In the genomic region with DNA sequence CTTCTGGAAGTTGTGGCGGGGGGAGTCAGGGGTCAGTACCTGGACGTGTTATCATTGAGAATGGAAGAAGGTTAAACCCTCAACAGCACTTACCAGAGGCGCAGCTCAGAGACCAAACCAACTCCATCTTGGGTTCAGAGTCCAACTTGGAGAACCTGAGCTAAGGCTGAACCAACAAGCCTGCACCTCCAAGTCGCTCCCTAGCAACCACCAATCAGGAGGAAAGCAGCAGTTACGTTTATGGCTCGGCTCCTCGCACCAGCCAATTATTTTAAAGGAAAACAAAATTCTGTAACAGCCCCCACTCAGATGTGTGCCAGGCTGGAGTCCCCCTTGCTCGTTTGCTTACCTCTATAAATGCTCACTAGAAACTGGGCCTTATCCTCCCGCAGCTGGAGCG, we compare ENCODE assay signal across 23 mouse cellular contexts. TPM values are rescaled to one million over a fixed set of nuclear protein-coding genes. Genes with fewer than 3 reads are reported as not detected.
DNase-seq lines count a peak whose midpoint lies in the region; ATAC-seq and TF ChIP-seq lines count a peak whose summit lies in the region.
"Had no signal": no experiment of that assay in that cellular context is flagged by ENCODE, and none has a peak within 500 bp of the region (broad histone marks: within the 10 kb centered on the region; RNA-seq: fewer than 3 reads in every experiment).

No protein-coding gene starts in this region.

- no peaks in the 10 kb centered on the region for H3K4me1 ChIP-seq in midbrain, embryonic 11.5 days (ENCODE audit: control insufficient read depth, insufficient read depth, low read length)
- no peaks in the 10 kb centered on the region for H3K4me1 ChIP-seq in midbrain, postnatal 0 days (ENCODE audit: insufficient read depth, low read length)
- peaks cover 3 to 28% of the 10 kb centered on the region in 2 experiments; a peak in 3 of 4 replicates for H3K4me1 ChIP-seq in ES-E14 (ENCODE audit: control insufficient read depth in 2 of 2, insufficient read depth in 2 of 2, low read length in 2 of 2, poor library complexity in 1 of 2)
- no peaks in the 10 kb centered on the region for H3K4me1 ChIP-seq in liver, embryonic 16.5 days (ENCODE audit: control insufficient read depth, low read depth, low read length)
- H3K4me1 ChIP-seq: embryonic facial prominence, embryonic 13.5 days; forebrain, embryonic 12.5 days; heart, embryonic 15.5 days; hindbrain, embryonic 10.5 days had no signal

- DNase-seq in gastrocnemius, adult 2 months = no peak
- no peak for DNase-seq in gastrocnemius, postnatal 4 days (ENCODE audit: low spot score in 2 of 2)
- peak; percentile 78 for DNase-seq in midbrain, embryonic 11.5 days (ENCODE audit: low spot score, missing footprints)
- no peak for DNase-seq in midbrain, postnatal 0 days (ENCODE audit: low spot score)
- no peak for DNase-seq in ES-E14 (ENCODE audit: low read depth, low spot score)
- no peak for DNase-seq in heart, adult 9 months (ENCODE audit: low spot score in 2 of 2)
- DNase-seq in natural killer cell, adult 2 months (ENCODE audit: low spot score in 2 of 2) = no peak
- DNase-seq: adrenal gland, postnatal 10 days; B cell, adult 2 months; cerebellum, adult 11 months; cerebellum, adult 8-10 months; cerebellum, postnatal 25 days; gastrocnemius, postnatal 14 days; heart, postnatal 14 days had no signal

- H3K9me3 ChIP-seq in midbrain, embryonic 11.5 days (ENCODE audit: control insufficient read depth, low read length) = no peaks in the 10 kb centered on the region
- H3K9me3 ChIP-seq in midbrain, postnatal 0 days (ENCODE audit: low read length) = no peaks in the 10 kb centered on the region
- no peaks in the 10 kb centered on the region for H3K9me3 ChIP-seq in ES-E14 (ENCODE audit: control insufficient read depth, insufficient read depth, low read depth, low read length)
- no peaks in the 10 kb centered on the region for H3K9me3 ChIP-seq in liver, embryonic 16.5 days (replicated peaks; ENCODE audit: control insufficient read depth, low read length)
- H3K9me3 ChIP-seq: embryonic facial prominence, embryonic 13.5 days; forebrain, embryonic 12.5 days; heart, embryonic 15.5 days; hindbrain, embryonic 10.5 days had no signal

- no peak for ATAC-seq in midbrain, embryonic 11.5 days (ENCODE audit: low FRiP score)
- no peak for ATAC-seq in midbrain, postnatal 0 days (ENCODE audit: low FRiP score)
- no peak for ATAC-seq in liver, embryonic 16.5 days (ENCODE audit: low read depth)
- ATAC-seq: CD4-positive, CD25-positive, alpha-beta regulatory T cell, adult 4 months; forebrain, embryonic 16.5 days had no signal

- no peak overlapping the region for H3K4me3 ChIP-seq in gastrocnemius, adult 2 months
- H3K4me3 ChIP-seq in midbrain, embryonic 11.5 days (ENCODE audit: low read depth, low read length) = no peak overlapping the region
- no peak overlapping the region for H3K4me3 ChIP-seq in midbrain, postnatal 0 days (ENCODE audit: low read depth, low read length)
- peak overlapping the region; percentile 23 to 38; a peak in 2 of 4 replicates for H3K4me3 ChIP-seq in ES-E14 (ENCODE audit: insufficient read depth in 1 of 2, low read depth in 1 of 2, low read length in 2 of 2, poor library complexity in 1 of 2, severe bottlenecking in 1 of 2)
- H3K4me3 ChIP-seq in liver, embryonic 16.5 days (ENCODE audit: low read depth, low read length) = no peak overlapping the region
- H3K4me3 ChIP-seq: embryonic facial prominence, embryonic 13.5 days; forebrain, embryonic 12.5 days; heart, embryonic 15.5 days; hindbrain, embryonic 10.5 days had no signal

- no peak overlapping the region for H3K9ac ChIP-seq in midbrain, embryonic 11.5 days (ENCODE audit: low read length)
- H3K9ac ChIP-seq in midbrain, postnatal 0 days (replicated peaks; ENCODE audit: low read length, poor library complexity, severe bottlenecking) = no peak overlapping the region
- H3K9ac ChIP-seq in ES-E14 (ENCODE audit: insufficient read depth, low read depth, low read length, poor library complexity, severe bottlenecking) = no peak overlapping the region; the same call in 1 of the 2 replicates
- H3K9ac ChIP-seq in liver, embryonic 16.5 days (ENCODE audit: low read depth, low read length) = no peak overlapping the region
- H3K9ac ChIP-seq: embryonic facial prominence, embryonic 13.5 days; forebrain, embryonic 12.5 days; heart, embryonic 15.5 days; hindbrain, embryonic 14.5 days had no signal

- no peak for TF ChIP-seq CTCF in gastrocnemius, adult 2 months (IDR thresholded peaks at IDR 0.05)
- no peak for TF ChIP-seq CTCF in midbrain, postnatal 0 days (IDR thresholded peaks at IDR 0.05)

- H3K27me3 ChIP-seq in midbrain, embryonic 11.5 days (ENCODE audit: control insufficient read depth, insufficient read depth, low read length) = no peaks in the 10 kb centered on the region
- no peaks in the 10 kb centered on the region for H3K27me3 ChIP-seq in midbrain, postnatal 0 days (ENCODE audit: insufficient read depth, low read length)
- no peaks in the 10 kb centered on the region for H3K27me3 ChIP-seq in liver, embryonic 16.5 days (ENCODE audit: control insufficient read depth, insufficient read depth, low read depth, low read length)
- H3K27me3 ChIP-seq: embryonic facial prominence, embryonic 13.5 days; forebrain, embryonic 12.5 days; heart, embryonic 15.5 days had no signal

- H3K27ac ChIP-seq in gastrocnemius, adult 2 months = peak overlapping the region; percentile 46; the same call in 1 of the 2 replicates
- no peak overlapping the region for H3K27ac ChIP-seq in midbrain, embryonic 11.5 days (ENCODE audit: low read depth, low read length)
- H3K27ac ChIP-seq in midbrain, postnatal 0 days (ENCODE audit: low read depth, low read length) = no peak overlapping the region
- peak overlapping the region; percentile 38; the same call in 1 of the 2 replicates for H3K27ac ChIP-seq in ES-E14 (ENCODE audit: insufficient read depth, low read depth, low read length, poor library complexity, severe bottlenecking)
- peak overlapping the region; percentile 52; the same call in 1 of the 2 replicates for H3K27ac ChIP-seq in liver, embryonic 16.5 days (ENCODE audit: low read length)
- H3K27ac ChIP-seq: embryonic facial prominence, embryonic 13.5 days; forebrain, embryonic 12.5 days; heart, embryonic 15.5 days; hindbrain, embryonic 10.5 days; hindbrain, embryonic 14.5 days had no signal

- in situ Hi-C loops in ES-E14 (cut with MboI; ENCODE audit: low sequenced_read_pairs in 2 of 2, unreplicated experiment in 2 of 2) = no loop called here

- H3K36me3 ChIP-seq in midbrain, embryonic 11.5 days (ENCODE audit: control insufficient read depth, insufficient read depth, low read length) = no peaks in the 10 kb centered on the region
- H3K36me3 ChIP-seq in midbrain, postnatal 0 days (ENCODE audit: insufficient read depth, low read length) = no peaks in the 10 kb centered on the region
- H3K36me3 ChIP-seq in ES-E14 (ENCODE audit: control insufficient read depth, insufficient read depth, low read length, poor library complexity, severe bottlenecking) = no peaks in the 10 kb centered on the region; the same call in 1 of the 2 replicates
- no peaks in the 10 kb centered on the region for H3K36me3 ChIP-seq in liver, embryonic 16.5 days (ENCODE audit: control insufficient read depth, insufficient read depth)
- H3K36me3 ChIP-seq: embryonic facial prominence, embryonic 13.5 days; forebrain, embryonic 12.5 days; heart, embryonic 15.5 days; hindbrain, embryonic 10.5 days had no signal

- 90% methylated on average over 10 of the region's 10 CpGs for WGBS in midbrain, embryonic 11.5 days
- WGBS in midbrain, postnatal 0 days = 93% methylated on average over 10 of the region's 10 CpGs
- 64% methylated on average over 10 of the region's 10 CpGs for WGBS in liver, embryonic 16.5 days (ENCODE audit: insufficient replicate concordance)

- intact Hi-C loops in gastrocnemius, adult 2 months (cut with DNase I) = no loop called here

- H3K4me2 ChIP-seq in midbrain, embryonic 11.5 days = no peak overlapping the region
- no peak overlapping the region for H3K4me2 ChIP-seq in midbrain, postnatal 0 days (ENCODE audit: low read depth, low read length, poor library complexity, severe bottlenecking)
- H3K4me2 ChIP-seq in liver, embryonic 16.5 days (ENCODE audit: low read depth, low read length) = no peak overlapping the region
- H3K4me2 ChIP-seq: embryonic facial prominence, embryonic 13.5 days; forebrain, embryonic 12.5 days; heart, embryonic 11.5 days; heart, embryonic 15.5 days; hindbrain, embryonic 14.5 days had no signal

TF ChIP-seq in ES-E14, 5 proteins besides CTCF, POLR2A, EP300 and RAD21:
- TF ChIP-seq ZNF384 (IDR thresholded peaks at IDR 0.05; ENCODE audit: low read depth, low read length) (no peak), HCFC1 (IDR thresholded peaks at IDR 0.05; ENCODE audit: borderline replicate concordance, insufficient read depth, low read length) (no peak), CHD2 (IDR thresholded peaks at IDR 0.05; ENCODE audit: low read depth, low read length) (no peak), ZC3H11A (IDR thresholded peaks at IDR 0.05; ENCODE audit: borderline replicate concordance, low read depth, low read length) (no peak), MAFK (IDR thresholded peaks at IDR 0.05; ENCODE audit: insufficient read depth, low read depth, low read length) (no peak)

RNA-seq across cellular contexts. Expression of a gene that starts 44.2 kb away (rescaled TPM):
- total RNA-seq in gastrocnemius, adult 2 months (2021) = 1 to 10 TPM; 1.6 TPM
- total RNA-seq in gastrocnemius, postnatal 4 days (2021) = 1 to 10 TPM; 6.4 to 8.2 TPM
- polyA plus RNA-seq in midbrain, embryonic 11.5 days (2014; fragmentation: Nextera tagmentation; extraction: Ambion mirVana) = 1.8 and 2.0 TPM in 2 replicates
- 20.9 and 21.3 TPM in 2 replicates for total RNA-seq in midbrain, postnatal 0 days (2014; rRNA removed)
- 6.7 and 8.0 TPM in 2 replicates for polyA plus RNA-seq in midbrain, postnatal 0 days (2015; fragmentation: Nextera tagmentation; extraction: Ambion mirVana)
- 12.5 and 22.0 TPM in 2 replicates for total RNA-seq in ES-E14 (2012; rRNA removed)
- 0.99 and 1.3 TPM in 2 replicates for polyA plus RNA-seq in liver, embryonic 16.5 days (2015; fragmentation: Nextera tagmentation; extraction: Ambion mirVana)

Comparison
In these comparisons a context has a peak if more than half of its experiments do, and no peak if none do; other contexts are left out.
1. H3K27ac ChIP-seq: peak in gastrocnemius, adult 2 months (single experiment), ES-E14 (single experiment) and liver, embryonic 16.5 days (single experiment); none in midbrain, embryonic 11.5 days (single experiment) and midbrain, postnatal 0 days (single experiment).
2. H3K4me3 ChIP-seq: peak in ES-E14 (2 of 2); none in gastrocnemius, adult 2 months (single experiment), midbrain, embryonic 11.5 days (single experiment), midbrain, postnatal 0 days (single experiment) and liver, embryonic 16.5 days (single experiment).